Mouse (Mus musculus): ENCODE data around the gene Ccdc81.
A peak's percentile ranks its signal among the peaks of the same experiment; 100 is the strongest.

The Ccdc81 gene

DNA sequence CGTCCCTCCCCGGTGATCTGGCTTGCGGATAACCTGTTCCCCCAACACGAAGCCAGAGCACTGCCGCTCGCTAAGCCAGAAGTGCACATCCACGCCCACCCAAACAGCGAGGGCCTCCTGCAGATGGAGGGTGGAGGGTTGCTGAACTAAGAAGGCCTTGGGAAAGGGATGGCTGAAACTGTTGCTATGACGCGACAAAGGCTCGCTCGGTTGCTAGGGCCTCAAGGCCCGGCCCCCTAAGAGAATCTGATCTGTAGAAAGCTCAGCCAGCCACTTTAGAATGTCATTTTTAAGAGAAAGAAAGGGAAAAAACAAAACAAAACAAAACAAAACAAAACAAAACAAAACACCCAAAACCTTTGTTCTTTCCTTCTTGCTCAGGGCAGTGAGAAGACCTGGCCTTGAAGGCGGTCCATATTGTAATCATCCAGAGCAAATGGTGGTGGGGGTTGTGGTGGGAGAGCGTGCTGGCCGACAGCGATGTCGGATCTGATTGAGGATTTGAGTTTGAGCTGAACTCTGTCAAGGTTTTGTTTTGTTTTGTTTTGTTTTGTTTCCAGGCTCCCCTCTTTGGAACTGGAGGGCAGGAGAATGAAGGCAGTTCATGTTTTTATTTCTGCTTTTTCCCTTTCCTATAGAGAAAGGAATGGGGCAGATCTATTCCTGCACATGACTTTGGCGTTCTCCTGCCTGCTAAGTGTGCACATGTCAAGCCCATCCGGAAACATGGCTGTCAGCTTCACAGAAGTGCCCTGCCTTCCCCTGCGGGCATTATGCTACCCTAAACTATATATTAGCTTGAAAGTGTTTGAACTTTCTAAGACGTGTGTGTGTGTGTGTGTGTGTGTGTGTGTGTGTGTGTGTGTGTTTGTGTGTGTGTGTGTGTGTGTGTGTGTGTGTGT is at the start of gene Ccdc81:
Gene Ccdc81, minus strand, starts transcription at position 188 of the 902 bp plus-strand sequence.
- no peak for DNase-seq (ENCODE audit: low read depth, low spot score)

DNA sequence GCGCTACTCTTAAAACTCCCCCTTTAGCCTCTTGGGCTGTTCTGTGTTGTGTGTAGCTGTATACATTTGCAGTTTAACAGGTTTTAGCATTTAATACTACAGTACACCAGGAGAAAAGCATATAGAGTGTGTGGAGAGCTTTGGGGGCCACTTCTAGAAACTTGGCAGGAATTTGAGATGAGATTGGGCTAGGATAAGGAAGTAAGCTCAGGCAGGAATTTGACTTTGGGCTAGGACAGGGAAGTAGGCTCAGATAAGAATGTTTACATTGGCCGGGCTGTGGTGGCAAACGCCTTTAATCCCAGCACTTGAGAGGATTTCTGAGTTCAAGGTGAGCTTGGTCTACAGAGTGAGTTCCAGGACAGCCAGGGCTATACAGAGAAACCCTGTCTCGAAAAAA is 46.0 kb upstream of the Ccdc81 start:
- no peak for DNase-seq (ENCODE audit: low read depth, low spot score)

DNA sequence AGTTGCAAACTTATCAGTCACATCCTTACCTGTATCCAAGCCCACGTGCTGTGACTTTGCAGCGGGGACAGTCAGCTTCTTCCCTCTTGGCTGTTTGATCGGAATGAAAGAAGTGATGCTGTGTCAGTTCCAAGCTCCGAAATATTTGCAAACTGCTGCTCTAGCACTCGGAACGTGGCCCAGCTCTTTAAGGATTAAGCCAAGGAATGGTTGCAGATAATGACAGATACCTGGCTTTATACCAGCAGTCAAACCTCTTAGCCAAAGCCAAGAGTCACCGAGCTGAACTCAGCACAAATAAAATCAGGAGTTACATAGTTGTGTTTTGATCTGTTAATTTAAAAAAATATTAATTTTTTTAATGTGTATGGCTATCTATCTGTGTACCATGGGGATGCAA is 44.6 kb upstream of the Ccdc81 start:
- no peak for DNase-seq (ENCODE audit: low read depth, low spot score)

DNA sequence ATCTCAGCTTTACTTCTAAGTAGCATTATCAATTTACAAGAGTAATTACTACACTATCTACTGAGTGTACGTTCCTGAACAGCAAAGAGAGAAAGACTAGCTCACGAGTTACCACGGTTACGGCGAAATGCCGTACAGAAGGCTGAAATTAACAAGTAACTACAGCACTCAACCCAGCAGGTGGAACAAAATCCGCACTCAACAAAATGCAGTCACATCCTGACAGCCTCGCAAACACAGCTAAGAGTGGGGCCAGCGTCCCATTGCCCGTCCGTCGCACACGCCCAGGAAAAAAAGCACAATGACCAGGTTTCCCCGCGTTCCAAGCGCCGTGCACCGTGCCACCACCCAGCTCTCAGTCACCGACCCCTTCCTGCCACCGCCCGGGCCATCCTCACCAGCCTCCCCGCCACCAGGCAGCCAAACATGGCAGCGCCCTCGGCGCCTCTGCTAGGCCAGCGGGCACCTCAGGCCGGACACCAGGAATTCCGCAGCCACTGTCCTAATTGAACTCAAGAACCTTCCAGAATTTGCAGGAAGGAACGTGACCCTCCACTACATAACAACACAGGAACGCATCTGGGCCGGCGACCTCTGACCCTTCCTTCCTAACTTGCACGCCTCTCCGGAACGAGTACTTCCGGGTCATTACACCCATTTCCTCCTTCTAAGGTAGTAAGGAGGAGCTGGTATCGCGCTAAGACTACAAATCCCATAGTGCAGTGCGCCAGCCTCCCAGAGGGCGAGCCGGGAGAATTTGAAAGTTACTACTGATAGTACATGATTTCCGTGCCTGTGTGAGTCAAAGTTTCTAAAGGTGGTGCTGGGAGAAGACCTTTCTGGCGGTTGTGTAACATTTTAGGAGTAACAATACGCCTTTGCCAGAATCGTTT is 37.4 kb upstream of the Ccdc81 start, which contains the start of gene Hikeshi:
Gene Hikeshi, minus strand, starts transcription at position 634 of the 893 bp plus-strand sequence.
- DNase-seq (ENCODE audit: low read depth, low spot score), result peak; percentile 97

DNA sequence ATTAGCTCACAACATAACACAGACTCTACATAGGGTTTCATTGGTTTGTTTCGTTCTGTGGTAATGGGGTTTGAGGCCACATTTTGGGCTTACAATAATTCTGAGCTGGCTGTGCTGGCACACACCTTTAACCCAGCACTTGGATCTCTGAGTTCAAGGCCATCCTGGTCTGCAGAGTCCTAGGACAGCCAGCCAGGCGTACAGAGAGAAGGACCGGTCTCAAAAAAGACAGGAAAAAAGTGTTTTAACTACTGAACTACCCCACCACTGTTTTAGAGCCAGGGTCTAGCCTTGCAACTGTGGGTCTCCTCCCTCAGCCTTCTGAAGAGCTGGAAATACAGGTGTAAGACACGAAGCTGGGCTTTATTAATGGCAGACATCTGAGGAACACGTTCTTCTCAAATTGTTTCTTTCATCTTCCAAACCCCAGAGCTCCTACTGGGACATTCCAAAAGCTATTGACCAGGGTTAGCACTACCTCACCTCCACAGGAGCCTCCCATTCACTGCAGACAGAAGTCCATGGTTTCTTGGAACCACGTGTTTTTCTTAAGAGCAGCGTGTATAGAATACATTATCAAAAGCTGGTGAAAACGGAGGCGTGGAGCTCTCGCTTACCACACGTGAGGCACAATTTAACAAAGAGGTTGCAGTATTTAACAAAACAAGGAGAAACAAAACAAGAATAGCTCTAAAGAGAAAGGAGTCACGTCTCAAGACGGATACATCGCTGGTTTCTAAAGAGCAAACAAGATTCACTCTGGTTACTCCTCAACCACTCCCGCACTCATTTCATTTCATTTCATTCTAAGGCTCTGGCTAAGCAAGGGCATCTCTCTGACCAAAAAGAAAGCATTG is 36.3 kb upstream of the Ccdc81 start:
- no peak for DNase-seq (ENCODE audit: low read depth, low spot score)

DNA sequence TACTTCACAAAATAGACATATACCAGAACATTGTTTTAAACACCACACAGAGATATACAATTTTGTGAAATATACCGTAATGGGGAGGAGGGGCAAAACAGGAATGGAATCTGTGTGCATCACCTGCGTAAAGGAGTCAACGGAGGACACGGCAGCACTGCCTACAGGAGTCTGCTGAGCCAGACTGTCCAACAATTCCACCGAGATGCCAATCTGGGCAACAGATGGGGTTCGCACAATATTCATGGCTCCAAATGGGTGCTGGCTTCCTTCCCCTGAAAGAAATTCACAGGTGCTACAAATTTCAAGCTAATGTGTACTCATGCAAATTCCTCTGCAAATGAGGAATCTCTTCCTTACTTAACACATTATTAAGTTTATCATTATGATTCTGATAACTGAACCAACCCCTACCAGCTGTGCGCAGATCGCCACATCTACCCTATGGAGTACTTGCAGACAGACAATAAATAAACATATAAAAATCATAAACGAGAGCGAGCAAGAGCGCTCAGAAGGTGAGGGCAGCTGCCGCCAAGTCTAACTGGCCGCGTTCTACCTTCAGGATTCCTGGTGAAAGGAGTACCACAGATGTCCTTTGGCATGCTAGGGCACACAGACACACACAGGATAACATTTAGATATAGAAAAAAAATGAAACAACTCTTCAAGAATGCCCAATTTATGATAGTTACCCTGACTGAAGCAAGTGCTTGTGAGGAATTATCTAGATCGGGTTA is 20.2 kb upstream of the Ccdc81 start:
- DNase-seq (ENCODE audit: low read depth, low spot score), result no peak

DNA sequence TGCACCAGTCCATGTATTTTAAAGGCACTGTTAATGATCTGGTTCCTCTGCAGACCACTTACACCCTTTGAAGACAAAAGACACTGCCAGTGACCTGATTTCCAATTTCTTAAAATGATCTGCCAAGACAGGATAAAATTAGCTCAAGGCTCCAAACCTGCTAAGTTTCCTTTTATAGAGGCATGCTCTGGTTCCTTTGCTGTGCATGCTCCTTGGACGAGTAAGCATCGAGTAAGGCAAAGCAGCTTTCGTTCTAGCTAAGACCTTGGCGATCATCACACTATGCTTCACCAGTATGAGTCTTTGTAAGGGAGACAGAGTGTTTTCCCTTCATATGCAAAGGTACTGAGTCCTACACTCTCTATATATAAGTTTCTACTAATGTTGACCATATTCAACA is 14.3 kb upstream of the Ccdc81 start:
- DNase-seq (ENCODE audit: low read depth, low spot score), result no peak

DNA sequence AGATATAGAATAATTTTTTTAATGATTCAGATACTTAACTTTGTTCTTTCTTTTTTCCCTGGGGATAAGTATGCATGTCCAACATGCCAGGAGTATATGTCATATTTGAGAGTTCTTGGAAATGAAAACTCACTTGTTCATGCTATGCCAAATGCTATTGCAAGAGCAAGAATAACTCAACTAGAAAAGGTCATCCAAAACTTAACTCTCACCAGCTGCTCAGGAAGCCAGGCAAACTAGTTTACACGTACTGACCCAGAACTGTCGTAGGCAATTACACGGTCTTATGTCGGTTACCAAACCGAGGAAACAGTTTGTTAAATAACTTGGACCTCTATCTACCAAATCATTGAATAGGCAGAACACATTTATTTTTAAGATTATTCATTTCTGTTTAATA is 13.3 kb upstream of the Ccdc81 start:
- peak; percentile 16 for DNase-seq (ENCODE audit: low read depth, low spot score)

DNA sequence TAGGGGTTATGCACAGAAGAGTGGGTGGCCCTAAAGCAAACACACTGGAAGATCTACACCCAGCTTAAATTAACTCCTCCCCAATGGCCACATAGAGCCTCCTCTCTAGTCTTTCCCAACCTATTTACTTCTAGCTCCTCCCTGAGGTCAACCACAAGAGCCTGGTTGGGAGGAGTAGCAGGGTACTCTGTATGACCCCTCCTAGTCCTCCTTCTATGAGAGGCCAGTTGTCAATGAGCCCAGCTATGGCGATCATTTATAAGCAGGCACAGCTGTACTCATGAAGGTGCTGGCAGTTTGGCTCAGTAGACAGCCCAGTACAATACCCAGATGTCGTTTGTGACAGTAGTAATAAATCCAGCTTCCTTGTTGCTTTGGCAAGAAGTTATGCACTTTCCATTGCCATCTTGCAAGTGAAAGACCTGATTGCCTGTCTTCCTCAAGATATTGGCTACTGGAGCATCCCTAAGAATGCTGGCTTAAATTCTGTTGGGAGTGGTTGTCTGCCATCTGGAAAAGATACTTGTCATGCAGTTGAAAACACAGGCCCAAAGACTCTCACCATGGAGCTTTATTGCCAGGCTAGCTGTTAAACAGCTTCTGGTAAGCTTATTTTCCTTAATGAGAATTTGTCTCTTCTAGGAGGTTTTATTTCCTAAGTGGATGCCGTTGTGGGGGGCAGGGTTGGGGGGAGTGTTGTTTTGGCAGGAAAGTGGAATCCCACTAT is 10.2 kb upstream of the Ccdc81 start:
- DNase-seq (ENCODE audit: low read depth, low spot score), result no peak

DNA sequence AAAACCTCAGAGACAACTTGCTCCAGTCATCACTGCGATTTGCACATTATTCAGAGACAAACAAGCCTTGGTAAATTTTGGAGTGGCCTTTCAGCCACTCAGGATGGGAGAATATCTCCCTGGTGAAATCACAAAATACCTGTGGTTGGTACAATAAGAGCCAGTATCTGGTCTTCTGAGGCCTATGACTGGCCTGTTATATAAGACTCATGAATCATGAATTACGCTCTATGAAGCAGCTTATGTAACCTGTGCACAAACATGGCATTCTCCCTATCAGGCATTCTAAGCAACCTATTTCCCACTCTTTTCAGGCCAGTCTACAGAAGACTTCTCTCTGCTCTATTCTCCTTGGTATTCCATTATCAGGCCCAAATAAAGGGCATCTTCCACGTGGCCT is 8.9 kb upstream of the Ccdc81 start:
- no peak for DNase-seq (ENCODE audit: low read depth, low spot score)

DNA sequence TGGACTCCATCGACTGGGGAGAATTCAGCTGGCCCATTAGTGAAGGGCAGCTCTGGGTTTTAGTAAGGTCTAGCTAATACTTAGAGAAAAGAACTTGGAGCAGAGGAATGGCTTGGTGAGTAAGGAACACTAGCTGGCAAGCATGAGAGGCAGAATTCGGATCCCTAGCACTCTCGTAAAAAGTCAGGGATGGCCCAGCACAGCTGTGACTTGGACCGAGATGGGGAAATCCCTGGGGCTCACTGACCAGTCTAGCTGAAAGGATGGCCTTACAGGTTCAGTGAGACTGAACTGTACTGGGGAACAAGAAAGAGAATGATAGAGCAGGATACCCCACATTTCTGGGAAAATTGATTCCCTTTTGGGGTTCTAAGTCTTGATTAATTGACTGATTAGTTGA is 6.3 kb upstream of the Ccdc81 start:
- DNase-seq (ENCODE audit: low read depth, low spot score), result no peak

DNA sequence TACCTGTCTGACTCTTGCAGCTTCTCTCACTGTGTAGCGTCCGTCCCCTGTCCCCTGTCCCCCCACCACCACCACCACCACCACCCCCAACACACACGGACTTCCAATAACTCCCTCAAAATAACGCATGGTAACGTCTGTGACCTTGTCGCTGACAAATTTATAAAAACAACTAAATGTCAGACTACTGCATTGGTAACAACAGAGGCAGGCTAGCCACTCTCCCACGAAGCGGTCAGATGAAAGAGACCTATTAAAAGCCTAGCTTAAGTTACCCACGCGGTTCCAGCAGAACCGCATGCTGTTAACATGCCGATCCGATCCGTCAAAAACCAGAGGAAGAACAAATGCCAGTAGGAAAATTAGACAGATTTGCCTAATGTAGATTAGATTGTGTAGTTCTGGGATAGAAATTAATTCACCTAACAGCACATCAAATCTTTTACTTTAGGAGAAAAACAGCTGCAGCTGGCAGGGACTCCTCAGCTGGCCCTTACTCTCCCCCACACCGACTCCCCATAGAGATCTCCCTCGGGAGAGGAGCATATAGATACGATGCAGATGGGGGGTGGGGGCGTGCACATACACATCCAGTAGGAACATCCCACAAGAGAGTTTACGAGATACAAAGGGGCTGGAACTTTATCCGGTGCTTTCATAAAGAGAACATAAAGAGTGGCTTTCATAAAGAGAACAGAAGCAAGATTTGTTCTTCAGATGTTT is 5.6 kb upstream of the Ccdc81 start:
- no peak for DNase-seq (ENCODE audit: low read depth, low spot score)

DNA sequence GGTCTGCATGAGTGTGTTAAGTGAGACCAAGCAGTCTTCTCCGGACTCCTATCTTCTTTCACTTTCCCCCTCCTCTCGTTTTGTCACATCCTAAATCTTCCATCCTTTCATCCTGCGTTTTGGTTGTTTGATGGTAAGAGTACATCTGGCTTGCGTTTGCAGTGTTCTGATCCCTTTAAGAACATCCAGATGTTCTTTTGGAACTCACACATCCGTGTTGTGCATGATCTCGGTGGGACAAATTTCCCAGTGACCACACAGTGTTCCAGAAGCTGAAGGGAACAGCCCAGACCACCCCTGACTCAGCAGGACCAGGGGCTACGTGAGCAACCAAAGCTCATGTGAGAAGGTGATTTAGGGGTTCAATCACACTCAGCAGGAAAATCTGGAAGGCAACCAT is 5.0 kb upstream of the Ccdc81 start:
- no peak for DNase-seq (ENCODE audit: low read depth, low spot score)

DNA sequence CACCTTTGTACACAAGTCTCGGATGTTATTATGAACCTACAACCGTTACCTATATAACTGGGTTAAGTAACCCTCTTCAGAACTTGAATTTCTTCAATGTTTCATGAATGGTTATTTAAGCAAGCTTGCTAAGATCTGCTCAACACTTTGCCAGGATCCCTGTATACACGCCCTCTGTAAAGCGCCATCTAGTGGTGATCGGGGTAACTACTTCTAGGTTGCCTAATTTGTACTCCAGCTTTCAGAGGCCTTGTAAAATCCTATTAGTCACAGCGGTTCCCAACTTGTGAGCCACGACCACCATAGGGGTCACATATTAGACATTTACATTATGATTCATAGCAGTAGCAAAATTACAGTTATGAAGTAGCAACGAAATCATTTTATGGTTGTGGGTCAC is 4.5 kb upstream of the Ccdc81 start:
- DNase-seq (ENCODE audit: low read depth, low spot score), result peak; percentile 52

DNA sequence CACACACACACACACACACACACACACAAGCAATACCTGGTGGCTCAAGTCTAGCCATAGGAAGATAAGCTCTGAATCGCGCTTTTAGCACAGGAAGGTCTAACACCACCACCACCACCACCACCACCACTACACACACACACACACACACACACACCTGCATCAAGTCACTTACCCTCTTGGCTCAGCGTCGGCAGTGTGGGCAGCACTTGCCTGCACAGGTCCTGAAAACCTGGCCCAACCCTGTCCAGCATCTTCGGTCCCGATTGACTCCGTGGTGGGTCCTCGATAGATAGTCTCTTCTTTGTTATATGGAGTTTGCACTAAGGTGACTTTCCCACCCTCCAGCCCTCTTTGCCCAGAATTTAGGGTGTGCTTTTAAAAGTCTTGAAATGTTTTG is 422 bp downstream of the Ccdc81 start:
- DNase-seq (ENCODE audit: low read depth, low spot score), result no peak

DNA sequence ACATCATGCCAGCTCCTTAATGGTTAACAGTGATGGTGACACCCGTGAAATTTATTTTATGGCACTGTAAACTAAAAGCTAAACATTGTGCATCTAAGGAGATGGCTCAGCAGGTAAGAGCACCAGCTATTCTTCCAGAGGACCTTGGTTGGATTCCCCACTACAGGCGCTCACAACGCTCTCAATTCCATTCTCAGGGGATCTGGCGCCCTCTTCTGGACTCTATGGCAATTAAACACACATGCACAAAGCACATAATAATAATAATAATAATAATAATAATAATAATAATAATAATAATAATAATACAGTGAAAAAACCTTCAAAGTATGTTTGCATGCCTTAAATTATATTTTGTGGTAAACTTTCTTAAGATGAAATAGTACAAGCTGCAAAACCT is 11.6 kb downstream of the Ccdc81 start:
- no peak for DNase-seq (ENCODE audit: low read depth, low spot score)

DNA sequence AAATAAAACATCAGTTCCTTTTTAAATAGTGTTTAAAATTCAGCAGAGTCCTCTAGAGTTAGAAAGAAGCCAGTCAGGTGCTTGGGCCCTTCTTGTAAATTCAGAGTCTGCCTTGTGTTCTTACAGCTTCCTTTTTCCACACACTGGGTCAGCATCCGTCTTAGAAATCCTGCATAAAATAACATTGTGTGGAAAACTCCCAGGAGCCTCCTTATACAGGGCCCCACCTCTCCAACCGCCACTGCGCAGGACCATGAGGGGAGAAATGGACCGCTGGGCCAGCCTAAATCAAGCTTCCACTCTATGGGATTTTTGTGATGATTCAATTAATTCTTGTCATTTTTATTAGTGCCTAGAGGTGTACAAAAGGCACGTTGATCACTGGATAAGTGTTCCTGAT is 12.0 kb downstream of the Ccdc81 start:
- DNase-seq (ENCODE audit: low read depth, low spot score), result no peak

DNA sequence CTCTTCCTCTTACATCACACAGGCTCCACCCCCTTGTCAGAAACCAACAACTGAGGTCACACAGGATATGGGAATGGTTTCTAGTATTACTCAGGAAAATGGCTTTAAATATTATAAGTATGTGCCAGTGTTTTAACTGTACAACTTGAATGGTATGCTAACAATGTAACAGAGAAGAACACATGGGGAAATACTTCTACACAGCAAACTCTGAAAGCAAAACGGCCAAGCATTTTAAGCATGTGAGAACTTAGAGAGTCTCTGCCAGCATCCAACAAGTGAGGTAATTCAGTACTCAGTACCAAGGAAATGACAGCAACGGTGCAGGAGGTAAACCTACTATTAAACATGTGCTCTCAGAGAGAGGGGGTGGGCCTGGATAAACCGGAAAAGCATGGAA is 18.9 kb downstream of the Ccdc81 start:
- DNase-seq (ENCODE audit: low read depth, low spot score), result no peak

DNA sequence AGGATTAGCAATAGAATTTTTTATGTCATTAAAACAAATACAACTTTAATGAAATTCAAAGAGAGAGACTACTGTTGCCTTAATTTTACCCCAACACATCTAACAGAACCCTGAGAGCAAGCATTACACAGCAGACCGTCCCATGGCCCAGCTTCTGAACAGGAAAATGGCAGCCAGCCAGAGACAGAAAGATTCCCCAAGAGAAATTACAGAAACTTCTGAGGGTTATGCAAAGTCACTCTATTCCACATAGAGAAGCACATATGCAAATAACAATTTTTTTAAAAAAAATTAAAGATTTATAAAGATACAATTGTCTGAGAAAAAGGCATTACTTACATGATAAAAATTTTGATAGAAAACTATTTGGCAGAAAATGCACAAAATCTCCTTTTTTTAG is 23.7 kb downstream of the Ccdc81 start:
- no peak for DNase-seq (ENCODE audit: low read depth, low spot score)

DNA sequence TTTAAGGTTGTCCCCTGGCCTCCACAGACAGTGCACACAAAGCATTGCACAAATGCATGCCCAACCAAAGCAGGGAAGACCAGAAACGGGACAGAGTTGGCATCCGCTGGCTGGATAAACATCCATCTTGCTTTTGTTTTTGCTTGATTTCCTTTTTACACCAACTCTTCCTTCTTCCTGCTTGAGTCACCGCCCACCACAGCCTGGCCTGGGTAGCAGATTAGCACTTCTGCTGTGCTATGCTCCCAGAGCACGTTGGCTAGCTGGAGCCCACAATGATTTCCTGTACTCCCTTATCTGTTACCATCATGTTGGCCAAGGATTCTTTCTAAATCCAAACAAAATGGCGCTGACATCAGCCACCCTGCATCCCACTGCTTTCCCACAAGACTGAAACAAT is 36.2 kb downstream of the Ccdc81 start:
- DNase-seq (ENCODE audit: low read depth, low spot score), result no peak

Data from retina, adult 2 months (tissue).